Mouse (Mus musculus): ENCODE measurements around the gene Rita1.
A peak's percentile ranks its signal among the peaks of the same experiment; 100 is the strongest.

The Rita1 gene

DNA sequence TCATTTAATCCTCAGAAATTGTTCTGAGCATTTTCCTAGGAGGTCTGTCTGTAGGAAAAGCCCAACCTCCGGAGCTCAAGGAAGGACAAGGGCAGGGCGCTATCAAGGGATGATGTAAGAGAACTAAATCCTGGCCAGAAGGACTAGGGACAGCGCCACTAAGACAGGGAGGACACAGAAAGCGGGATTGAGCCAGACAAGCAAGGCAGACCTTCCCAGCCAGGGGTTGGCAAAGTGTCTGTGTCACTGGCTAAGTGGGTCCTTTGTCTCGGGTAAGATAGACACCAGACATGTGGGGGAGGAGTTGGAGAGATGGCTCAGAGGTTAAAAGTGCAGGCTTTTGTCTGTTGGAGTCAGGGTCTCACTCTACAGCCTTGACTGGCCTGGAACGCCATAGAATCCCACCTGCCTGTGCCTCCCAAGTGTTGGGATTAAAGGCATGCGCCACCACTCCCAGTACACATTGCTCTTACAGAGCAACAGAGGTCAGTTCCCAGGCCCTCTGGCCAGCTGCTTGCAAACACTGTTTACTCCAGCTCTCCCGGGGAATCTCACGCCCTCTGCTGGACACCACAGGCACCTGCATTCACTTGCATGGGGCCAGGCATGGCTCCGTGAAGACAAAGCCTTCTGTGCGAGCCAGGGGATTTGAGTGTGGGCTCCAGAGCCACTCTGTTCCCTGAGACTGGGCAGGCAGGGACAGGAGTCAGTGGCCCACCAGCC is 11.3 kb downstream of the Rita1 start:
- peak; percentile 57 for DNase-seq

DNA sequence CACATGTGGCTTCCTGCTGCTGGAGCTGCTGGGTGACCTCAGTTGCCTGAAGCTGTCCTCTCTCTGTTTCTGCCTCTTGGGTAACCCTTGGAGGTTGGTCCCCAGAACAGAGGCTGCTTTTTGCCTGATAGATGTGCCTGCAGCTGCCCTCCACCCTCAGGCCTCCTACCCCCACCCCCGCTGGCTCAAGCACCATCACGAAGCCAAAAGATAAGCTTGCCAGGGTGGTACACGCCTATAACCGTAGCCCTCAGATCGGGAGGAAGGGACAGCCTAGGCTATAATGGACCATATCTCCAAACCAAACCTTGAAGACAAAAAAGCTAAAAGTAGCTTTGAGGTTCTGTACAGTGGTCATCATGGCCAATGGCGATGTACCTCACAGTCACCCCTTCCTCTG is 12.8 kb downstream of the Rita1 start:
- no peak for DNase-seq

DNA sequence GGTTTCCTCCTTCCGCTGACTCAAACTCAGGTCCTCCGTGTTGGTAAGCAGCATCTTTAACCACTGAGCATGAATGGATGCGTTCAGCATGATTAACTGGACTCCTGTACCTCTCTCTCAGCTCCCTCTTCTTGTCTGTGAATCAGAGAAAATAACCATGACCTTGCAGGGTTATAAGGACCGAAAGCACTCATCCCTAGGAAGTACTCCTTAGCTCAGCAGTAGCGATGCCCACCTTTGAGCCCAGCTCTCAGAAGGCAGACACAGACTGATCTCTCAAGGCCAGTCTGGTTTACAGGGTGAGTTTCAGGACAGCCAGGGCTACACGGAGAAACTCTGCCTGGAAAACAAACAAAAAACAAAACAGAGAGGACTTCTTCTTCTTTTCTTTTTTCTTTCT is 17.9 kb downstream of the Rita1 start:
- no peak for DNase-seq

DNA sequence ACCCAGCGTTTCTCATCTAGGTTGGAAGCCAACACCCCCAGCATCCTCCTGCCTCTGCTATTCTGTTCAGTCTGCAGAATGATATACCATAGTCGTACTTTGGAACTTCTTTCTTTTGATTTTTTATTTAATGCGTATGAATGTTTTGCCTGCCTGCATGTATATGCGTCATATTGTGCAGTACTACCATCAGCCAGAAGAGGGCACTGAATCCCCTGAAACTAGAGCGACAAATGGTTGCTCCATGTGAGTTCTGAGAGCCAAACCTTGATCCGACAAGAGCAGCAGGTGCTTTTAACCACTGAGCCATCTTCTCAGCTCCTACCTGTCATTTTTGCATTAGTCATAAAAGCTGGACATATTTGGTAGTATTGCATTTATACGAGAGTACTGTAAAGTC is 20.2 kb downstream of the Rita1 start:
- DNase-seq, result peak; percentile 65

DNA sequence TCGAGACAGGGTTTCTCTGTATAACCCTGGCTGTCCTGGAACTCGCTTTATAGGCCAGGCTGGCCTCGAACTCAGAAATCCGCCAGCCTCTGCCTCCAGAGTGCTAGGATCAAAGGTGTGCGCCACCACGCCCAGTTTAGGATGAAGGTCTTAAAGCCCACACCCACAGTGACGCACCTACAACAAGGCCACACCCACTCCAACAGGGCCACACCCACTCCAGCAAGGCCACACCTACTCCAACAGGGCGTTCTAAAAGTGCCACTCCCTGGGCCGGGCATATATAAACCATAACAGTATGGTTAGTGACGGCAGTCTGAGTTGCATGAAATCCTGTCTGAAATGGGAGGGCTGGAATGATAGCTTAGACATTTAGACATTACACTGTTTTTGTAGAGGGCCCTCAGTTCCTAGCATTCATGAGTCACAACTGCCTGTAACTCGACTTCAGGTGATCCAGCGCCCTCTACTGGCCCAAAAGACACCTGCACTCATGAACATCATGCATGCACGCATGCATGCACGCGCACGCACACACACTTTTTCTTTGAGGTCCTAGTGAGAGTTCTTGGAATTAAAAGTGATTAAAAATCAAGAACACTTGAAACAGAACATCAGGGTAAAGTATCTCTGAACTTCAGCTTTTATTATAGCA is 21.9 kb downstream of the Rita1 start:
- DNase-seq, result peak; percentile 68

DNA sequence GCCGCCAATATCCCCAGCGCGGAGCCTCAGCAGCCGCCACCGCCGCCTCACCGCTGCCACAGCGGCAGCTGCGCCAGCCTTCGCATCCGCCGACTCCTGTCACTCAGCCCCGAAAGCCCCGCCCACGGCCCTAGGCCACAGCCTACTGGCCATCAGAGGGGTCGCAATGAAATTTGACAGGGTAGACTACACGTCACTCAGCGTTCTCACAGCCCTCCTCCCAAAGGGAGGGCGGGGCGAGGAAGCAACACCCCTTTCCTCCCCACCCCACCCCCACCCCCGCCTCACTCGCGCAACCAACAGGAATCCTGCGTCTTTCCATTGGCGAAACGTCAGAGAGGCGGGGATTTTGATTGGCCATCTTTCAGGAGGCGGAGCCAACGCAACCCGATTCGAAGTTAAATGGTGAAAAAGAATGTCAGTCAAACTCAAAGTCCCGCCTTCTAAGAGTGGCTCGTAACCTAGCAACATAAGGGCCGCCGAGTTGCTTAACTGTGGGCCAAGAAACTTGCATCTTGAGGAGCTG is 23.8 kb downstream of the Rita1 start, which contains the start of the genes Tpcn1 and Iqcd:
TSS of gene Tpcn1 (minus strand) at position 105 of the 526 bp plus-strand sequence.
TSS of gene Iqcd (plus strand) at position 448 of the 526 bp plus-strand sequence.
- peak; percentile 100 for DNase-seq

DNA sequence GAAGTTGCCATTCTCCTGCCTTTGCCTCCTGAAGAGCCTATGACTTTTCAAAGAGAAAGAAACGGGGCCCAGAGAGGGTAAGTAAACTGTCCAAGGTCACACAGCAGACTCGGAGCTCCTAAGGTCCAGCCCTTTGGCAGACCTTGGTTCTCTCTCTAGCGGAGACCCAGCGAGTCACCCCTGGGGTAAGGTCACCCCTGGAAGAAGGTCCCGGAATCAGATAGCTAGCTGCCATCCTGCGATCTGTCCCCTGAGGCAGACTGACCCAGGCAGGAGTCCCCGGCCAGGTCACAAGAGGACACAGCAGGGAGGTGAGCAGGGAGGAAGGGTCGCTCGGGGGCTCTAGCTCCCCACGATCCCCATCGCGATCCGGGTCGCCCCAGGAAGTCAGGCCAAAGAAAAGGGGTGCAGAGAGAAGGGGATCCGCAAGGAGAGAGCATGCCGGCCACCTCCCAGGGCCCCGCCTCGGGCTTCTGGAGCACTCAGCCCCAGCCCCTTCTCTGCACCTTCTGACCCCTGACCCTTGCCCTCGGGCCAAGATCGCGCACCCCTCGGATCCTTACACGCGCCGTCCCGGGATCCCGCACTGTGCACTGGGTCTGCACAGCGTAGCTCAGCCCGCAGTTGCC is 24.3 kb downstream of the Rita1 start:
- DNase-seq, result no peak

DNA sequence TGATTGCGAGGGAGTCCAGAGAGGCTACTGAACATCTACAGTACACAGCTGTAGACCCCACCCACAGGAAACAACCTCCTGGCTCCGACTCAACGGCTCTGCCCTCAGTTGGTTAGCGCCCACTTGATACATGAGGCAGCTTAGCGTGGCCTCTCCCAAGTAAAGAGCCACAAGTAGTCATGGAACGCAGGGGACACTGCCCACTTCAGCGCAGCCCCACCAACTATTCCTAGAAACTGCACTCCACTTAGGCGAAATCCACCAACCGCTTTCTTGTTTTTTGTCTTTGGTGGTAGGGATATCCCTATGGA is 24.8 kb downstream of the Rita1 start:
- DNase-seq, result peak; percentile 66

DNA sequence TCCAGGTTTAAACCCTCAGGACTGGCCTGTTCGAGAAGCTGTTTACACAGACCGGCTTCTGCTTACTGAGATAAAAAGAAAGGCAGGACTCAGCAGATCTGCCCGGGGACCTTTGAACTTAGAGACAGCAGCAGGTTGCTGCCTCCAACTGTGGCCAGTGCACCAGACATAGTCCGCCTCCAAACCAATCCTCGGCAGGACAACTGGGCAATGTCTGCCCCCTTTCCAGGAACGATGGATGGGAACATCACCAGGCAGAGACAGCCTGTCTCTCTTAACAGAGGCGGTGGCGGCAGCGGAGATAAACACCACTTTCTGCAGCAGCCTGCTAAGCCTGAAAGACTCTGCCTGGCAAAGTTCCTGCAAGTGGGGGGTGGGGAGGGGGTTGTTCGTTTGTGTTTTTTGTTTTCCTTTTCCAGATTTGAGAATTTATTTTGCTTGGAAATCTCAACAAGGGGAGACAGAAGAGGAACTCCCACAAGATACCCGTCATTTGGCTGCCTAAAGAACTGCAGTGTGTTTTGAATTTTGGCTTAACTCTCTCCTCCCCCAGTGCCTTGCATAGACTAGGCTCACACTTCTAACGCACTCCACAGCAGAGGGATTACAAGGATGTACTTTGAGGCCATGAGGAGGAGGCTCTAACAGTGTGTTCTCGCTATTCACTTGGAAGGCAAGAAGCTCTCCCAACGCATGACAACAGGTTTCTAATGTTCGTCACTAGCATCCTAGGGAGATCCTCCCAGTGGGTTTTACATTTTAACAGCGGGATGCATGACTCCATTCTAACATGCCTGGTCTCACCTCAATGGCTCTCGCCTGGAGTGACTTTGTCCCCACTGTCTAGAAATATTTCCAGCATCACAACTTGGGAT is 25.4 kb downstream of the Rita1 start:
- DNase-seq, result peak; percentile 59

DNA sequence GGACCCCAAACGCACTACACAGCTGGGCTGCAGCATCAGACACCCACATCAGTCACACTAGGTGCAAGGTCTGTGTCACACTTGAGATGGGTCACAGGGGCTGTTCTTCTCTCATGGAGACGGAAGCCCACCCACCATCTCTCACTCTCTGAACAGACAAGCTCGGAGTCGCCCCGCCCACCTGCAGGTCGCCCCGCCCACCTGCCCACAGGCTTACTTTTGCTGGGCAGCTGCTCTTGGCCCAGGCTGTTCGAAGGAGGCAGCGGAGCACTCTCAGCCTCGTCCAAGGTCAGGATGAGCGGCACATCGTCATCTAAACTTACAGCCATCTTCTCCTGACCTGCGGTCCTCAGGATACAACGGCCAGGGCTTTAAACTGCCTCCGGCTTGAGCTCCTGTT is 27.4 kb downstream of the Rita1 start:
- peak; percentile 45 for DNase-seq

DNA sequence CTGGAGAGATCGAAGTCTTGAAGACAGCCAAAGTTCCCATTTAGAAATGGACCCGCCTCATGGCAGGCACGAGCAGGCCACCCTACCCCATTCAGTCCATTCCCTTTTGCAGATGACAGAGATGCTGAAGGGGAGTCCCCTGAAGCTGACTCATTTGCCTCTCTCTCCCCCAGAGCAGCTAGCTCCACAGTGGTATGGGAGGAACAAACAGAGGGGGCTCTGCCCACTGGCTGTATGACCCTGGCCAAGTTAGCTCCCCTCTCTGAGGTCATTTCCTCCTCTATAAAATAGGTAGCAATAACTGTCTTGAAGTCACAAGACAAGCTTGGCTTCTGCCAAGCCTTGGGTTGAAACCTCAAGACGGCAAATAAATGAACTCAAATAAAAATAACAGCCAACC is 28.9 kb downstream of the Rita1 start:
- DNase-seq, result no peak

DNA sequence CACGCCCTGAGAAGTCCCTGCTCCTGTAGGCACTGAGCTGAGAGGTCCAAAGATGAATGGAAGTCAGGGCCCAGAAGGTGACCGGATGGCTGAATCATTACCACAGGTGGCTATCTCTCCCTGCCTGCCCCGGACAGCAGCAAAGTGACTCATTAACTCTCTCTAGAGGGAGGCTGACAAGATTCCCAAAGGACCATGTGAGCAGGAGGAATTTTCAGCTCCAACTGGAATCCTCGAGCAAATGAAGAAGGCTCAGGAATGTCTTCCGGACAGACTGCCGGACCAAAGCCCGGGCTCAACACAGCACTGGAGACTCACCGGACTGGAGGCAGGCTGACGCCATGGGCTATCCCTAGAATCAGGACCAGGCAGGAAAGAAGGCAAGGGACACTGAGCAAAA is 30.4 kb downstream of the Rita1 start:
- DNase-seq, result no peak

DNA sequence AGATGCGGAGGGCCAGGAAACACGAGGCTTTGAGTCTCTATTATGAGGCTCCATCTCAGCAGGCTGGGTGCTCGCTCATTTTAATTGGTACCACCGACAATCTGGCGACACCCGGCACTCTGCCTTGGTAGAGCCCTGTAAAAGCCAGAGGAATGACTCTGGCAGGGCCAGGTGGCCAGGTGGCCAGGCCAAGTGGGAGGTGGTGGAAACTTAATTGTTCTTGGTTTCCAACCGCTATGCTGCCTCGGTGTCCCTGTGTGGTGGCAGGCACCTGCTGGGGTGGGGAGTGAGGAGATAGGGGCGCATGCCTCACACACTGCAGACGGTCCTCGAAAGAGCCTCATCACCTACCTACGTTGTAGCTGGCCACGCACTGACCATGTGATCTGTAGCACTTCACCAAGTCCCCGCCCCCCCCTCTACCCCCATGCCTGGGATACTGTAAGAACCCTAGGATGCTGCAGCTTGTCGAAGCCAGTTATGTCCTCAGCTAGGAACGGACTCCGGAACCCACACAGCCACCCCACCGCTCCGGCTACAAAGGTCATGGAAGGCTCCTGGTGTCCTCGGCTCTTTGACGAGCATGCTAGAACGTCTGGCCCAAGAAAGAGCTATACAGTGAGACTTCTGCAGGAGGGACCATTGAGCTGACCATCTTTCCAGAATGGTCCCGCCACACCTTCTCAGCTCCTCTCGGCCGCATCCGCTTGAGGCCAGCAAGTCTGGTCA is 32.3 kb downstream of the Rita1 start:
- peak; percentile 66 for DNase-seq

DNA sequence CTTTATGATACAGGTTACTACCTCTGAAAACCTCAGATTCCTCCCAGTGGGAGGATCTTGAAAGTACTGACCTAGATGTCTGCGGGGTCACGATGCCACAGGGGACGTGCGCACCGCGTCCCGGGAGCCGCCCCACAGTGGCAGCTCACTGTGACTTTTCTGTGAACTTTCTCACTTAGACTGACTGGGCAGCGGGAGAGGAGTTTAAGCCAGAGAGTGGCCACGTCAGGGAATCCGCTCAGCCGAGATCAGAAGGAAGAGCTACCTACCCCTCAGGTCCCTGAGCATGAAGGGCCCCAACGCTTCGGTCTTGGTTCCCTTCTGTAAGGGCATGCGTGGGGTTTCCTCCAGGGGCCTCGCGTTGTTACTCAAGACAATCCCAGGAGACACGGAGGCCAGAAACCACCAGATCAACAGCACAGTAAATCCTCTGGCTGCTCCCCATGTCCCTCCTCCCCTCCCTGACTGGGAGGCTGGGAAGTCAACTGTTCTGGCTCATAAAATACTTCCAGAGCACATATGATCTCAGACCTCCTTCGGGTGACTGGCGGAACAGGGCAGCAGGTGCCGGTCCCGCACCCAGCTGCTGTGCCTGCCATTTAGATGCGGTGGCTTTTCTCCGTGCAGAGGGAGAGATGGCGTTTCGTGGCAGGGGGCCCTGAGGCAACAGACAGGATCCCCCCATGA is 33.0 kb downstream of the Rita1 start:
- DNase-seq, result peak; percentile 70

DNA sequence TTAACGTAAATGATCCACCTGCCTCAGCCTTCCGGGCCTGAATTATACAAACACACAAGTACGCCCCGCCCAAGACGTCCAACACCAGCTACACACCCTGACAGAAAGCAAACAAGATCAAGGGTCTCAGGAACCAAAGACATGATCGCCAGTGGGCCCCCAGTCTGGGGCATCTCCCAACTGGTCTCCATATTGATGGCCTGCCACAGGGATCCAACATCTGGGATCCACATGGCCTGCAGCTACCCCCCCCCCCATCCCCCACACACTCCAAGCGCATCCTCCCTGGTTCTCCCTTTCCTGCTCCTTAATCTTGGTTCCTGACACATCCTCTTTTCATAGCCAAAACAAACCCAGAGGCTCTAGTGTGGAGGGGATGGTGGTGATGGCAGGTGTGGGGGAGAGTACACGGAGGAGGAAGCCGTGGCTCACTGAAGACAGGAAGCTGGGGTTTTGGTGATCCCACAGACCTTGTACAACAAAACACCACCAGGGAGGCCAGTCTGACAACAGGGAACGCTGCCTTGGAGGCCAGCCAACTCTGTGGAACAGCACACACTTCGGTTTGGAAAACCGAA is 33.8 kb downstream of the Rita1 start:
- DNase-seq, result peak; percentile 79

DNA sequence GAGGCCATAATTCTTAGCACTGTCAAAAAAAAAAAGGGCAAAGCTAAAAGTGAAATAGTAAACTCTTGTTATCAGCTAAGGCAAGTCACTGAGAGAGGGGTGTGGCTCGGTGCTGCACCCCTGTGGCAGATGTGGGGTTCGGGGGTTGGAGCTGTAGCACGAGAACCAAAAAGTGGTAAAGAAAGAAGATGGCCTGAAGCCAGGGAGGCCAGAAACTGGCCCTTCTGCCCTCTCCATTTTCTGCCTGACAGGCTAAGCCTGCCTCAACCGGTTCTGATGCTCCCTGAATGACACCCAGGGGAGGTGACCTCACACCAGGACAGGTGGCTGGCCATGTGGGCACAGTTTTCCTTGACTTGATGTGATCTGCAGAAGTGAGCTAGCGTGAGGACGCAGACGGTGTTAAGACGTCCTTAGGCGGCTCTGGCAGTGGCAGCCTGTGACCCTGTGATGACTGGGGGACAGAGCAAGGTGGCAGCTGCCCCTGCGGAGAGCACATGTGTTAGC is 34.4 kb downstream of the Rita1 start:
- DNase-seq, result peak; percentile 86

DNA sequence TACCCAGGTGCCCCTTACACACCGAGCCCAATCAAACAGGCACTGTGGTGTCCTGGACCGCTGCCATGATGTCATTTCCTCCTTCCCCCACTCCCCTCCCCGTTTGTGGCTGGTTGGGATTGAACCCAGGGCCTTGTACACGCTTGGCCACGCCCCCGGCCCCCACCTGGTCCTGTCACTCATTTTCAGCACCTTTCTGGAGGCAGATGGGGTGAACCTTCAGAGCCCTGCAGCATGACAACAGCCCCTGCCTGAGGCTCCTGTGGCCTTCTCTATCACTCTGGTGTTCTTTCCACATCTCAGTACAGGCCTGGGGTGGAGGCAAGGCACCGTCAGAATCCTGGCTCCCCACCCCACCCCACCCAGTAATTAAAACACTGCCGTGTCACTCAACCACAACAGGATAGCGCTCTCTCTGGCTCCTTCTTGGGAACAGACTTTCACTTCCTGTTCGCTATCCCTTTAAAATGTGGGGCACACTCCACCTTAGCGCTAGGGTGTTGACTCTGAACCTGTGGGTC is 35.5 kb downstream of the Rita1 start:
- DNase-seq, result peak; percentile 77

DNA sequence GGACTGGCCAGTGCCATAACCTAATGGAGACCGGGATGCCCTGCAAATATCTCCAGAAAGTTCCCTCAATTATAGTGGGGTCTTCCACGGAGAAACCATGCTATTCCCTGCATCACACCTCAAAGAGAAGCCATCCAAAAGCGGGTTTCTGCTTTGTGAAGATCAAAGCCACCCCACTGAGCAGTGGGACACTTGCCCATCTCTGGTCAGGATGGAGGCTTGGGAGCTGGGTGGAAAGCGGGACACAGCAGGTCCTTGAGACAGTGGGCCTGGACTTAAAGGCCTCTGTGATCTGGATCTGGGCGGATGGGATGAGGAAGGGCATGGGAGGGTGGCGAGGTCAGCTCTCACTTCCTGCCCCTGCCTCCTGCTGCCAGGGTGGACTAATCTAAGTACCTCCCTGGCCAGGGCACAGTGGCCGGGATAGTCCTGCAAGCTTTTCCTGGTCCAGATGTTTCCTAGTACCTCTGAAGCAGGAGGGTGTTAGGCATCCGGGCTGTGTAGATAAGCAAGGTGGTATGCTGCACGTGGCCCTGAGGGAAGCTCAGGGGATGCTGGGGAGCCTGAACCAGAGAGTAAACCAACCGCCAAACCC is 37.8 kb downstream of the Rita1 start:
- DNase-seq, result no peak

DNA sequence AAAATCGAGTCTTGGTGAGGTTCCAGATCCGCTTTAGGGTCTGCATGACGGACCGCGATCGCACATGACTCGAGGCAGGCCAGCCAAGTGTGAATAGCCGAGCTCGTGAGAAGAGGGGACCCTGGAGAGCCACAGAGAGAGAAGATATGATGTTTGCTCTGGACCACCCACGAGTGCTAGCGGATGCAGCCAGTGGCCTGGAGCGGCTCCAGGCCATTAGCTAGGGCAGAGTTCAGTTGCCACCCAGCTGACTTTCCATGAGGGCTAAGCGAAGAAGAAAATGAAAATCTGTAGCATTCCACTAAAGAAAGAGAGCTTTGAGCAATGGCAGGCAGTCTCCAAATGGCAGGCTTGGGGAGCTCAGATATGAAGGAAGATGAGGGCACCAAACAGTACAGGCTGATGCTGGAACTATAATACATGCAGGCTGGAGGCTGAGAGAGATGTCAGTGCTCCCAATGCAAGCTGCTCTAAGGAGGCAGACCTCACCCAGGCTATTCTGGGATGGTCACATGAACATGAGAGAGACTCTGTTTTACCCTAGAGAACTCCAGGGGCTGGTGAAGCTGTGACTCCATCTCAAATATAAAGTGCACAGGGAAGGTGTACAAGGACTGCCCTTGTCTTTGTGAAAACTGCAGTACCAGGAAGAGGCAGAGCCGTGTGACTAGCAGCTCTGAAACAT is 41.2 kb downstream of the Rita1 start:
- DNase-seq, result no peak

Measured in thymus, postnatal 4 days (tissue).